Mouse (Mus musculus) spleen, postnatal 14 days (tissue): ENCODE results near the gene Unc5b.
"Not testable (repeated sequence)": the region's sequence is repeated elsewhere in the genome, so short reads cannot be mapped to it uniquely, and the experiment has no call there.

Experiments used
- DNase-seq, 2 experiments: peaks; one replicate each; pipeline ENCODE4 v3.0.0; 2021 to 2022; ENCODE audit warnings: low spot score in 2 of 2

Gene Unc5b

GRCm38 (mm10) chr10:60753941-60754340 is 77.4 kb downstream of the Unc5b start:
- DNase-seq, result no peak

GRCm38 (mm10) chr10:60753261-60753660 is 78.1 kb downstream of the Unc5b start:
- DNase-seq, result peak in 1 of 2 experiments; percentile 28

GRCm38 (mm10) chr10:60752040-60753020 is 79.1 kb downstream of the Unc5b start, which contains the start of gene Slc29a3:
Gene Slc29a3, minus strand, starts transcription at chr10:60752794.
- peak; percentile 95 to 97 for DNase-seq

- DNase-seq, result no peak
Measured at GRCm38 (mm10) chr10:60747667-60748212, 83.6 kb downstream of the Unc5b start.

- DNase-seq, result no peak
Measured at GRCm38 (mm10) chr10:60746512-60746911, 84.9 kb downstream of the Unc5b start.

GRCm38 (mm10) chr10:60744543-60745290 is 86.7 kb downstream of the Unc5b start:
- DNase-seq, result no peak

GRCm38 (mm10) chr10:60743681-60744080 is 87.7 kb downstream of the Unc5b start:
- no peak for DNase-seq

GRCm38 (mm10) chr10:60742942-60743341 is 88.4 kb downstream of the Unc5b start:
- DNase-seq, result no peak

GRCm38 (mm10) chr10:60742296-60742695 is 89.1 kb downstream of the Unc5b start:
- not testable (repeated sequence) for DNase-seq

GRCm38 (mm10) chr10:60741435-60741834 is 89.9 kb downstream of the Unc5b start:
- no peak for DNase-seq

GRCm38 (mm10) chr10:60739619-60740363 is 91.6 kb downstream of the Unc5b start:
- DNase-seq, result no peak

GRCm38 (mm10) chr10:60737886-60738640 is 93.3 kb downstream of the Unc5b start:
- no peak for DNase-seq

- DNase-seq, result no peak
Measured at GRCm38 (mm10) chr10:60737169-60737728, 94.1 kb downstream of the Unc5b start.

- DNase-seq, result no peak
Measured at GRCm38 (mm10) chr10:60735737-60736136, 95.6 kb downstream of the Unc5b start.

- no peak for DNase-seq
Measured at GRCm38 (mm10) chr10:60733471-60733870, 97.9 kb downstream of the Unc5b start.

- DNase-seq, result no peak
Measured at GRCm38 (mm10) chr10:60732397-60732861, 99.0 kb downstream of the Unc5b start.

GRCm38 (mm10) chr10:60731742-60732141 is 99.6 kb downstream of the Unc5b start:
- no peak for DNase-seq

GRCm38 (mm10) chr10:60727301-60727700 is 104.1 kb downstream of the Unc5b start:
- DNase-seq, result no peak

- DNase-seq, result no peak
Measured at GRCm38 (mm10) chr10:60726896-60727295, 104.5 kb downstream of the Unc5b start.

- no peak for DNase-seq
Measured at GRCm38 (mm10) chr10:60724496-60724895, 106.9 kb downstream of the Unc5b start.
